Mouse (Mus musculus): ENCODE results near the gene 1700012B09Rik.

1700012B09Rik gene

DNA sequence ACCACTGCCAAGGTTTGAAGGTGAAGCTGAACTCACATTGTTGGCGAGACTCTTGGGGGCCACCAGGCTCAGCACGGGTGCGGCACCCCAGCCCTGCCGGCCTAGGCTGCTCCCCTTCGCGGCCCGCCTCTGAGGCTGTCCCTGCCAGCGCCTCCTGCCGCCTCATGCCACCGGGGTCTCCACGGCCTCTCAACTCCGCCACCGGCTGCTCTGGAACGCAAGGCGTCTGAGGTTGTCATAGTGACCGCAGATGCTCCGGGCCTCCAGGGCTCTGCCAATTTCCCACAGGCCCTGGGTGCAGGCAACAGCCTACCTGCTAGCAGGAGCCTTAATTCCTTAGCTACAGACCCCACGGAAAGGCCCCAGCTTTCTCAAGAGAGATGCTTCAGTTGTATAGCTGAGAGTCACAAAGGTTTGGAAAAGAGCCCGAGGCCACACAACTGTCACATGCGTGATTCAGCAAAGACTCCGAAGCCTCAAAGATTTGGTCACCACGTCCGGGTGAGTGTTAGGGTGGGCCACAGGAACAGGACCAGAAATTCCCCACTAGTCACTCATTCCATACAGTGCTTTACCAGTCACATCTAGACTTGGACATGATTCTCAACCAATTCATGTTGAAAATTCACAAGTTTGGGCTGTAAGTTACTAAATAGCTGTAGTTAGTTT lies at the start of gene 1700012B09Rik:
1700012B09Rik (minus strand) TSS at position 228 of the 669 bp plus-strand sequence.
- in situ Hi-C loops (cut with MboI; ENCODE audit: low pct_unique_long_range_greater_than_20kb in 1 of 2, low sequenced_read_pairs in 2 of 2, unreplicated experiment in 1 of 2): loop anchor here in 1 of 2 experiments (10.0 kb wide), 1 partner anchor 244 kb away; no protein-coding TSS in a partner anchor

DNA sequence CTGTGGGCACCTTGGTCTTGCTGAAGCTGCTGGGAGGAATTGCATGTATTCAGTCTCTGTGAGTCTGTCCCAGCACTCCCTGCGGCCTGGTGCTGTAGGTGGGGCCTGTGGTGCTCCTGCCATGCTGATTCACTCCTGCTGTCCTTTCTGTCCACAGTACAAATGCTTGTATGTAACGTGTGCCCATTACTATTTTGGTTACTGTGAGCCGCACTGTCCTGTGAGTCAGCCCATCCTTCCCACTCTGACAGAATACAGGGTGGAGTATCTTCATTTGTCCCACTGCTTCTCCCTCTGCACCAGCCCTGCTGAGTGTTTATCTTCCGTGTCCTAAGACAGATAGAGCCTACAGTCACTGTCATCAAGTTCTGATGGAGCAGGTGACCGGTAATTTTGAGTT lies 39.3 kb upstream of the 1700012B09Rik start:
- in situ Hi-C loops (cut with MboI; ENCODE audit: low pct_unique_long_range_greater_than_20kb in 1 of 2, low sequenced_read_pairs in 2 of 2, unreplicated experiment in 1 of 2): loop anchor here (10.0 to 25.0 kb wide), 2 partner anchors 527 to 535 kb away; no protein-coding TSS in a partner anchor

- in situ Hi-C loops (cut with MboI; ENCODE audit: low pct_unique_long_range_greater_than_20kb in 1 of 2, low sequenced_read_pairs in 2 of 2, unreplicated experiment in 1 of 2): loop anchor here in 1 of 2 experiments (25.0 kb wide), 1 partner anchor 531 kb away; no protein-coding TSS in a partner anchor
Observed at GRCm38 (mm10) chr9:14806786-14807185, 36.0 kb upstream of the 1700012B09Rik start.

DNA sequence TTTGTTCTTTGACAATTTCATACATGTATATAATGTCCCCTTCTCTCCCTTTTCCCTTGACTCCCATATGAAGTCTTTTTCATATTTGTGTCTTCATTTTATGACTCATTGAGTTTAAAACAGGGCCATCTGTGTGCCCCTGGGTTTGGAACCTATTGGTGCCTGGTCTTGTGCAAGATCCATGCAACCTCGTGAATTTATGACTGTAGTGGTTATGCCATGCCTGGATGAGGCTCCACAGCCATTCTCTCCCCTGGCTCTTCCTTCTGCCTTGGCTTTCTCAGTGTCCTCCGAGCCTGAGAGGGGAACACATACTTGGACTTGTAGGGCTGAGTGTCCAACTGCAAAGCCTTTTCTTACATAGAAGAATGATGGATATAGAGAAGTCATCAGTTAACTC lies 34.9 kb upstream of the 1700012B09Rik start:
- in situ Hi-C loops (cut with MboI; ENCODE audit: low pct_unique_long_range_greater_than_20kb in 1 of 2, low sequenced_read_pairs in 2 of 2, unreplicated experiment in 1 of 2): loop anchor here in 1 of 2 experiments (25.0 kb wide), 1 partner anchor 532 kb away; no protein-coding TSS in a partner anchor

GRCm38 (mm10) chr9:14787356-14787755 lies 16.5 kb upstream of the 1700012B09Rik start:
- in situ Hi-C loops (cut with MboI; ENCODE audit: low pct_unique_long_range_greater_than_20kb in 1 of 2, low sequenced_read_pairs in 2 of 2, unreplicated experiment in 1 of 2): loop anchor here (25.0 kb wide), 1 partner anchor 950 kb away; the partner anchor contains the start of genes Cep57 (in 2 of the 2) and Fam76b (in 2 of the 2)

DNA sequence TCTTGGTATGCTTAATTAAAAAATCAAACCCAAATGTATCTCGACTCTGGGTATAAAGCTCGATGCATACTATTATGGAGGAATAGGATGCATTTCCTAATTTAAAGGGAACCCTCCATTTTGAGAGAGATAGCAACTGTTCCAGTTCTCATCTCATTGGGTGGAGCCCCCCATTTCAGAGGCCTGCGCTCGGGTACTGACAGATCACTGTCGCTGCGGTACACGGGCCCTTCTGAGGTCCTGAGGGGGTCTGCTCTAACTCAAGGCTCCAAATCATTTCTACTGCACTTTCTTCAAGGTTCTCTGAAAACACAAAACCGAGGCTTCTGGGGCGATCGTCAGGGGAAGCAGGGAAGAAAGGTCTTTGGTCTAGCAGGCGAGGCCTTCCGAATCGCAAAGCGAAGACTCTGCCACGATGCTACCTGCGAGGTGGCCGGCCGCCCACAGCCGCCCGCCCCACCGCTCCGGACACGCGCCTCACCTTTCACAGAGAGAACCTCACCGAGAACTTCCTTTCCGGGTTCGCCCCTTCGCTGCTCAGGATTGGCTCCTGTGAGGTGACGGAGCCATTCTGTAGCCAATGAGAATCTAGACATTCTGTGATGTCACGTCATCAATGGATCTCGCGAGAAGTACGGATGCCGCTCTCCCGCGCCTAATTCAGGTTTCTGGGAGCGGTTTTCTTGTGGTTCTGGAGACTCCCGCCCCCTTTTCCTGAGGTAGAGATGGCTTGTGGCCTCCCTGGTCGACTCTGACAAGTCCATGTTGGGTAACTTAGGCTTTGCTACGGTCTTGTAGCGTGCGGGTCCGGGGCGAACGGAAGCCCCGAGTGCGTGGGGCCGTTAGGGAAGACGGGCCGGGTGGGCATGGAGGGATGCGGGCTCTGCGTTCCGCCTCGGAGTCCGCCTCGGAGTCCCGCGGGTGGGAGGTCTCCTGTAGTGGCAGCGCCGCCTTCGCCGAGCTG lies 13.5 kb upstream of the 1700012B09Rik start, which contains the start of the genes Mre11a and Ankrd49:
Mre11a (plus strand) TSS at position 616 of the 964 bp plus-strand sequence.
Ankrd49 (minus strand) TSS at position 818 of the 964 bp plus-strand sequence.
- in situ Hi-C loops (cut with MboI; ENCODE audit: low pct_unique_long_range_greater_than_20kb in 1 of 2, low sequenced_read_pairs in 2 of 2, unreplicated experiment in 1 of 2): loop anchor here (25.0 kb wide), 1 partner anchor 947 kb away; the partner anchor contains the start of genes Cep57 (in 2 of the 2) and Fam76b (in 2 of the 2)

DNA sequence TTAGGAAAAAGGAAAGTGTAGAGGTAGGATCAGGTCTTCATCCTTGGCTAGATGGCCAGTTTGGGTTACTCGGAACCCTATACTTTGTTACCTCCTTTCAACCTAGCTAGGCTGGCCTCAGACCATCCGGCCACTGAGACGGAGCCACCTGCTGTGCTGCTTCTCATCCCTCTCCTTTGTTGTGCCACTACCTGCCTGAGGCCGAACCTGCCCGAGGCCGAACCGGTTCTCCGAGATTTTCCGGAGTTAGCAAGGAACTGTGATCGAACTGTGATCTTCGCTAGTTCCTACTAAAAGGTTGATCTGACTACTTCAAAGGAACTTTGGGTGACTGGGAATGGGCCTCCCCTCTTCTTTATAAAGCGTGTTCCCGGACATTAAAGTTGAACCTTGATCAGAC lies 7.5 kb upstream of the 1700012B09Rik start:
- in situ Hi-C loops (cut with MboI; ENCODE audit: low pct_unique_long_range_greater_than_20kb in 1 of 2, low sequenced_read_pairs in 2 of 2, unreplicated experiment in 1 of 2): loop anchor here (10.0 to 25.0 kb wide), 2 partner anchors 236 to 941 kb away; partner anchors contain the start of genes Cep57 (in 2 of the 2) and Fam76b (in 2 of the 2)

DNA sequence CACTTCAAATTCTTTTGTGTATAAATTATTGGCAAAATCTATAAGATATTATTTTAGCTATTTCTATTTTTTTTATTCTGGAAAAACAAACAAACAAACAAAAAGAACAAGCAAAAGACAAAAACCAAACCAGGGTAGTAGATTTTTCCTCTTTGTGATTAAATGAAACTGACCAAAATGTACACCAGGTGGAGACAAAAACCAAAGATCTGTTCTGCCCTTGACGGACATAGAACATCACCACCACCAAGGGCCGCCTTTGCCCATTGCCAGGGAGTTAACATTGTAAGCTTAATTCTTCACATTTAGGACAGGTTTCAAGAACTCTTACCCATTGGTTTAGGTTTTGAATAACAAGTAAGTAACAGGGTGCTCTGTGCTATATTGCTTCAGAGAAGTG lies 3.0 kb upstream of the 1700012B09Rik start:
- in situ Hi-C loops (cut with MboI; ENCODE audit: low pct_unique_long_range_greater_than_20kb in 1 of 2, low sequenced_read_pairs in 2 of 2, unreplicated experiment in 1 of 2): loop anchor here in 1 of 2 experiments (10.0 kb wide), 1 partner anchor 241 kb away; no protein-coding TSS in a partner anchor

- in situ Hi-C loops (cut with MboI; ENCODE audit: low pct_unique_long_range_greater_than_20kb in 1 of 2, low sequenced_read_pairs in 2 of 2, unreplicated experiment in 1 of 2): loop anchor here in 1 of 2 experiments (10.0 kb wide), 1 partner anchor 243 kb away; no protein-coding TSS in a partner anchor
Observed at GRCm38 (mm10) chr9:14772074-14772473, 1.2 kb upstream of the 1700012B09Rik start.

DNA sequence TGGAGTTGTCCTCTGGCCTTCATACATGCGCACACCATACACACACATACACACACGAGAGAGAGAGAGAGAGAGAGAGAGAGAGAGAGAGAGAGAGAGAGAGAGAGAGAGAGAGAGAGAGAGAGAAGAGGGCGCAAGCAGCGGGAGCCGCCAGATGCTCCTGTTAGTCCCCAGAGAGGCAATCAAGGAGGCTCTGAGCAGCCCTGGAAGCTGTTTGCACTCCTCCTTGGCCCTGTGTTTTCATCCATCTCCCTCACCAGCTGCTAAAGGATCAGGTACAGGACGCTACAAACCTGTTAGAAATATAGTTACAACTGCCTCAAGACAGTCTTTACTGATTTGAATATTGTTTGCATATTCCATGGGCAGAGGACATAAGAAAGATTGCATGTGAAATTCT lies 1.0 kb downstream of the 1700012B09Rik start:
- in situ Hi-C loops (cut with MboI; ENCODE audit: low pct_unique_long_range_greater_than_20kb in 1 of 2, low sequenced_read_pairs in 2 of 2, unreplicated experiment in 1 of 2): loop anchor here in 1 of 2 experiments (10.0 kb wide), 1 partner anchor 245 kb away; no protein-coding TSS in a partner anchor

- in situ Hi-C loops (cut with MboI; ENCODE audit: low pct_unique_long_range_greater_than_20kb in 1 of 2, low sequenced_read_pairs in 2 of 2, unreplicated experiment in 1 of 2): no loop called here
Observed at GRCm38 (mm10) chr9:14764765-14765164, 6.1 kb downstream of the 1700012B09Rik start.

DNA sequence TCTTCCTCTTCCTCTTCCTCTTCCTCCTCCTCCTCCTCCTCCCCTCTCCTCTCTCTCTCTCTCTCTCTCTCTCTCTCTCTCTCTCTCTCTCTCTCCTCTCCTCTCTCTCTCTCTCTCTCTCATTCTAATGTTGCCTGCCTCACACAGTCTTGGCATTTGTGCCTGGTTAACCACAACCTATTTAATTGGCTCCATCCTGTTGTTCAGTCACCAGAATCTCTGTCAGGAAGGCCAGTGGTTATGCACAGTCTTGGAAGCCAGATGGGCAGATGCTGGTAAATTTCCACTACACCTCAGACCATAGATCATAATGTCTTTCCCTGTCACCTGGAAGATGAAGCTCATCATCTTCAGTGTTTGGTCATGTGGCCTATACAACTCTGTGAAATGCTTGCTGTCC lies 11.6 kb downstream of the 1700012B09Rik start:
- in situ Hi-C loops (cut with MboI; ENCODE audit: low pct_unique_long_range_greater_than_20kb in 1 of 2, low sequenced_read_pairs in 2 of 2, unreplicated experiment in 1 of 2): loop anchor here in 1 of 2 experiments (5.0 kb wide), 1 partner anchor 42 kb away; no protein-coding TSS in a partner anchor

DNA sequence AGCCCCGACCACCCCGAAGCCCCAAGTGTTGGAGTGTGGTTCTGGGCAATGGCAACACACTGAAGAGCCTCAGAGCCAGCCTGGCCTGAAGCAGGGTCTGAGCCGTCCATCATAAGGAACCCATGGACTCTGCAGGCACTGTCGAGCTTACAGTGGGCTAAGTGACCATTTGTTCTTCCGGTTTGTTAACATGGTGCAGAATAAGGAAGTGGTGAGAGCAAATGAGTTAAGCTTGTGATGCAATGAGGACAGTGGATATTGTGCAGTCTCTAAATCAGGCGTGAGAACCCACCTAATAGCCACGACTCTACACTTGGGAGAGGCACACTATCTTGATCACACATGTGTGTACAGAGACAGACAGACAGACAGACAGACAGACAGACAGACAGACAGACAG lies 12.2 kb downstream of the 1700012B09Rik start:
- in situ Hi-C loops (cut with MboI; ENCODE audit: low pct_unique_long_range_greater_than_20kb in 1 of 2, low sequenced_read_pairs in 2 of 2, unreplicated experiment in 1 of 2): loop anchor here in 1 of 2 experiments (5.0 kb wide), 1 partner anchor 41 kb away; no protein-coding TSS in a partner anchor

DNA sequence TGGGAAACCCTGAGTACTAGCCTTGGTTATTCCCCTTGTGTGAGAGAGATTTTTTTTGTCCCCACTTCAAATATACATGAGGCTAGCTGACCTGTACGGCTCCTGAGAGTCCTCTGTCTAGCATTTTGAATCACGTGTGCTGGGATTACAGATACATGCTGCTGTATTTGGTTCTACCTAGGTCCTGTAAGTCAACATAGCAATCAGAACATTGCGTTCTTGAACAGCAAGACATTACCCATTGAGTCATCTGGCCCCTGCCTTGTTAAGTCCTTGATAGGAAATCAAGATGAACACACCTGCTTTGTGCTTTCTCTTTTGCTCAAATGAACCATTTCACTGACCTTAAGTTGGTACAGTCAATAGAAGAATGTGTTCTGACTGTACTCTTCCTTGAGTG lies 16.4 kb downstream of the 1700012B09Rik start:
- in situ Hi-C loops (cut with MboI; ENCODE audit: low pct_unique_long_range_greater_than_20kb in 1 of 2, low sequenced_read_pairs in 2 of 2, unreplicated experiment in 1 of 2): no loop called here

- in situ Hi-C loops (cut with MboI; ENCODE audit: low pct_unique_long_range_greater_than_20kb in 1 of 2, low sequenced_read_pairs in 2 of 2, unreplicated experiment in 1 of 2): no loop called here
Observed at GRCm38 (mm10) chr9:14753947-14754346, 16.9 kb downstream of the 1700012B09Rik start.

DNA sequence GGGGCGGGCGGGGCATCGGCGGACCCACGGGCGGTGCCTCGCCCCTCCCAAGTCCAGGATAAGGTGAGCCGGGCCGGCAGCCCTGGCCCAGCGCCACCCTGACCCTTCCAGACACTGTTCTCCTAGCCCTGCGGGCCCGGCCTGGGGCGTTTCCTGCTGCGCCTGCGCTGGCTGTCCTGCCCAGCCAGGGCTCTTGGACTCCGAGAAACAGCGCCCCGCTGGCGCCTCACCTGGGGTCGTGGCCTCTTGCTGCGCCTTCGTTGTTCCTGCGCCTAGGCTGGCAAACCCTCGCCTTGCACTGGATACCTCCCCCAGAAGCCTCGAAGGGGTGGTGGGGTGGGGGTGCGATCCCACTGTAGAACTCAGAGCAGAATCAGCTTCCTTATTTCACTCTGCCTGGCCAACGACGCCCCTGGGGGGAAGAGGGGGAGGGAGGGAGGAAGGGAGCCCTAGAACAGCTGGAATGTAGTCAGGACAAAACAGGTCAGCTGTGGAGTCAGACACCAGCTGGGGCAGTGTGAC lies 18.8 kb downstream of the 1700012B09Rik start, which contains the start of gene Fut4:
Fut4 (minus strand) TSS at position 393 of the 522 bp plus-strand sequence.
- in situ Hi-C loops (cut with MboI; ENCODE audit: low pct_unique_long_range_greater_than_20kb in 1 of 2, low sequenced_read_pairs in 2 of 2, unreplicated experiment in 1 of 2): no loop called here

- in situ Hi-C loops (cut with MboI; ENCODE audit: low pct_unique_long_range_greater_than_20kb in 1 of 2, low sequenced_read_pairs in 2 of 2, unreplicated experiment in 1 of 2): no loop called here
Observed at GRCm38 (mm10) chr9:14751503-14752000, 19.3 kb downstream of the 1700012B09Rik start.

Measured in mouse embryonic stem cell (cell line).